Mouse (Mus musculus): Measurements from ENCODE around the gene Mfsd11.

- TF ChIP-seq MAFK (IDR thresholded peaks at IDR 0.05; ENCODE audit: insufficient read depth, low read depth, low read length) (no peak), ZC3H11A (IDR thresholded peaks at IDR 0.05; ENCODE audit: borderline replicate concordance, low read depth, low read length) (no peak)
Observed at GRCm38 (mm10) chr11:116814076-116814883, 38.0 kb upstream of the Mfsd11 start.
